Comparison of ENCODE assay signal across 8 mouse cellular contexts in the genomic region with DNA sequence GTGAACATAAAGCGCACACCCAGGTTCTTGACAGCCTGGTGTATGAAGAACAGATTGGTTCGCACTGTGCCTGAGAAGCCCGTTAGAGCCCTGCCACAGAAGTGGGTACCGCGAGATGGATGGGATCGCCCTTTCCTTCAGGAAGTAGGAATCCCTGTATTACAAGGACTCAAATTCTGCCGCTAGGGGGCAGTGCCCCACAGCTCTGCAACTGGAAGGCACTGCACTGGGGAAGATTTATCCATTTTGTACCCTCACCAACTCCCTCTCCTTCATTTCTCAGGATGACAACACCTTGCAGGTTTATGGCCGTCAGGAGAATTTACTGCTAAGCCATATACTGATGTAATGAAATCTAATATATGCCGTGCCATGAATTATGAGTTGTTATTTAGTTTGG.
DNase-seq lines count a peak whose midpoint lies in the region; ATAC-seq and TF ChIP-seq lines count a peak whose summit lies in the region.
"Had no signal": no experiment of that assay in that cellular context is flagged by ENCODE, and none has a peak within 500 bp of the region (broad histone marks: within the 10 kb centered on the region; RNA-seq: fewer than 3 reads in every experiment).

No protein-coding gene starts in this region.

- H3K4me1 ChIP-seq in MEL (ENCODE audit: control insufficient read depth in 1 of 2, insufficient read depth in 2 of 2, low read length in 2 of 2): no peaks in the 10 kb centered on the region
- H3K4me1 ChIP-seq in bone marrow, adult 2 months (ENCODE audit: control insufficient read depth, insufficient read depth, low read length): no peaks in the 10 kb centered on the region; the same call in 1 of the 2 replicates
- H3K4me1 ChIP-seq: lung, embryonic 15.5 days had no signal

- TF ChIP-seq RAD21 in MEL (IDR thresholded peaks at IDR 0.05; ENCODE audit: low read depth, low read length): peak; percentile 57

- no peaks in the 10 kb centered on the region for H3K27me3 ChIP-seq in MEL (ENCODE audit: control insufficient read depth in 1 of 2, insufficient read depth in 2 of 2, low read length in 2 of 2)
- H3K27me3 ChIP-seq: lung, embryonic 15.5 days had no signal

- no peaks in the 10 kb centered on the region for H3K9me3 ChIP-seq in MEL (replicated peaks; ENCODE audit: insufficient read depth, low read length)
- H3K9me3 ChIP-seq: lung, embryonic 15.5 days had no signal

- no peak overlapping the region for H3K27ac ChIP-seq in MEL (ENCODE audit: control insufficient read depth, low read depth, low read length)
- H3K27ac ChIP-seq in bone marrow, adult 2 months (ENCODE audit: control insufficient read depth, insufficient read depth, low read depth, low read length, poor library complexity): no peak overlapping the region
- H3K27ac ChIP-seq: lung, embryonic 15.5 days had no signal

- H3K36me3 ChIP-seq in MEL (ENCODE audit: control insufficient read depth in 1 of 2, insufficient read depth in 2 of 2, low read length in 2 of 2): no peaks in the 10 kb centered on the region
- H3K36me3 ChIP-seq: lung, embryonic 15.5 days had no signal

- intact Hi-C loops in heart, postnatal 36 days (cut with DNase I): no loop called here

- H3K4me3 ChIP-seq in MEL (ENCODE audit: control insufficient read depth in 1 of 2, insufficient read depth in 1 of 2, low read depth in 2 of 2, low read length in 2 of 2): no peak overlapping the region
- H3K4me3 ChIP-seq in bone marrow, adult 2 months (replicated peaks; ENCODE audit: control insufficient read depth, low read depth, low read length): no peak overlapping the region
- H3K4me3 ChIP-seq: lung, embryonic 15.5 days had no signal

- peak; percentile 73 for DNase-seq in MEL (ENCODE audit: low read depth, low spot score)
- DNase-seq in heart, postnatal 36 days: peak; percentile 54 to 76
- peak; percentile 79 to 82 for DNase-seq in layer of hippocampus, postnatal 10 days (ENCODE audit: low spot score in 2 of 2)
- DNase-seq in lung, postnatal 4 days: peak; percentile 44 to 61
- peak; percentile 91 for DNase-seq in right cerebral cortex, postnatal 4 days

- no peak for TF ChIP-seq POLR2A in MEL (IDR thresholded peaks at IDR 0.05; ENCODE audit: control insufficient read depth in 1 of 2, insufficient read depth in 1 of 2, low read depth in 1 of 2, low read length in 2 of 2, poor library complexity in 1 of 2)
- TF ChIP-seq POLR2A in bone marrow, adult 2 months (IDR thresholded peaks at IDR 0.05; ENCODE audit: borderline replicate concordance, control insufficient read depth, low read depth, low read length): no peak

- TF ChIP-seq EP300 in MEL (IDR thresholded peaks at IDR 0.05; ENCODE audit: low read depth in 1 of 2, low read length in 2 of 2): no peak

- ATAC-seq in erythroid progenitor cell, adult 5-6 weeks (replicated peaks; ENCODE audit: low FRiP score, poor library complexity, severe bottlenecking): peak; percentile 48

- TF ChIP-seq CTCF in MEL (IDR thresholded peaks at IDR 0.05 in 2 of 3, conservative IDR thresholded peaks at IDR 0.05 in 1 of 3; ENCODE audit: control insufficient read depth in 1 of 3, insufficient read depth in 1 of 3, low read depth in 2 of 3, low read length in 3 of 3, poor library complexity in 1 of 3, severe bottlenecking in 1 of 3): peak; percentile 73 to 91 (median 87)
- peak; percentile 67 for TF ChIP-seq CTCF in bone marrow, adult 2 months (IDR thresholded peaks at IDR 0.05; ENCODE audit: control insufficient read depth, insufficient read depth, low read length)

- no peaks in the 10 kb centered on the region for H3K79me2 ChIP-seq in MEL (ENCODE audit: control insufficient read depth, insufficient read depth, low read length, poor library complexity)

- WGBS in bone marrow, adult 2 months: 59% methylated on average over 9 of the region's 9 CpGs

- H3K9ac ChIP-seq in MEL (ENCODE audit: control insufficient read depth, low read depth, low read length, poor library complexity, severe bottlenecking): no peak overlapping the region
- H3K9ac ChIP-seq: lung, embryonic 15.5 days had no signal

TF ChIP-seq in MEL, 35 proteins besides CTCF, POLR2A, EP300 and RAD21:
- no peak for TF ChIP-seq UBTF (IDR thresholded peaks at IDR 0.05; ENCODE audit: borderline replicate concordance, insufficient read depth, low read depth, low read length)
- peak; percentile 53 for TF ChIP-seq SMC3 (IDR thresholded peaks at IDR 0.05; ENCODE audit: low read depth, low read length)
